9 mouse cellular contexts compared by ENCODE assay signal in genomic region chr11:82035356-82035755, GRCm38 (mm10). TPM values are rescaled to one million over a fixed set of nuclear protein-coding genes. Genes with fewer than 3 reads are reported as not detected.
DNase-seq lines count a peak whose midpoint lies in the region; ATAC-seq lines count a peak whose summit lies in the region.
"Had no signal": no experiment of that assay in that cellular context is flagged by ENCODE, and none has a peak within 500 bp of the region (broad histone marks: within the 10 kb centered on the region; RNA-seq: fewer than 3 reads in every experiment).

Ccl2 (plus strand) TSS chr11:82035571.

- WGBS in hindbrain, embryonic 15.5 days, result 29% methylated on average over 5 of the region's 5 CpGs
- 49% methylated on average over 5 of the region's 5 CpGs for WGBS in hindbrain, embryonic 13.5 days
- 28% methylated on average over 5 of the region's 5 CpGs for WGBS in neural tube, embryonic 15.5 days

- ATAC-seq in hindbrain, embryonic 15.5 days (ENCODE audit: low FRiP score, low read depth), result peak; percentile 74
- ATAC-seq in hindbrain, embryonic 13.5 days (ENCODE audit: low FRiP score), result no peak
- ATAC-seq in neural tube, embryonic 15.5 days (ENCODE audit: low FRiP score), result no peak

- no peak within 1 kb of the TSS for H3K27ac ChIP-seq in hindbrain, embryonic 15.5 days (replicated peaks)
- no peak within 1 kb of the TSS for H3K27ac ChIP-seq in hindbrain, embryonic 13.5 days
- H3K27ac ChIP-seq in neural tube, embryonic 15.5 days (replicated peaks), result 0 out of 2 replicates have a peak within 1 kb of the TSS, but pooled peaks have one; percentile 23
- H3K27ac ChIP-seq: kidney, postnatal 0 days had no signal

- H3K9ac ChIP-seq in hindbrain, embryonic 15.5 days, result no peak within 1 kb of the TSS
- no peak within 1 kb of the TSS for H3K9ac ChIP-seq in hindbrain, embryonic 13.5 days
- no peak within 1 kb of the TSS for H3K9ac ChIP-seq in neural tube, embryonic 15.5 days (replicated peaks)

- H3K27me3 ChIP-seq in hindbrain, embryonic 15.5 days, result no peaks in the 10 kb centered on the region
- H3K27me3 ChIP-seq in hindbrain, embryonic 13.5 days, result no peaks in the 10 kb centered on the region
- no peaks in the 10 kb centered on the region for H3K27me3 ChIP-seq in neural tube, embryonic 15.5 days (replicated peaks)

- H3K9me3 ChIP-seq in hindbrain, embryonic 15.5 days, result no peaks in the 10 kb centered on the region
- no peaks in the 10 kb centered on the region for H3K9me3 ChIP-seq in hindbrain, embryonic 13.5 days
- H3K9me3 ChIP-seq in neural tube, embryonic 15.5 days (replicated peaks), result no peaks in the 10 kb centered on the region

- H3K4me3 ChIP-seq in hindbrain, embryonic 15.5 days, result no peak within 1 kb of the TSS
- no peak within 1 kb of the TSS for H3K4me3 ChIP-seq in hindbrain, embryonic 13.5 days
- no peak within 1 kb of the TSS for H3K4me3 ChIP-seq in neural tube, embryonic 15.5 days (replicated peaks)

- H3K36me3 ChIP-seq in hindbrain, embryonic 15.5 days, result no peaks in the 10 kb centered on the region
- no peaks in the 10 kb centered on the region for H3K36me3 ChIP-seq in hindbrain, embryonic 13.5 days
- H3K36me3 ChIP-seq in neural tube, embryonic 15.5 days, result no peaks in the 10 kb centered on the region

- H3K4me2 ChIP-seq in hindbrain, embryonic 15.5 days, result no peak within 1 kb of the TSS
- no peak within 1 kb of the TSS for H3K4me2 ChIP-seq in hindbrain, embryonic 13.5 days
- H3K4me2 ChIP-seq in neural tube, embryonic 15.5 days, result 0 out of 2 replicates have a peak within 1 kb of the TSS, but pooled peaks have one; percentile 13

- intact Hi-C loops in heart, postnatal 14 days (cut with DNase I), result loop anchor here (5.0 kb wide), 1 partner anchor 38 kb away; no protein-coding TSS in a partner anchor

- peaks cover 15% of the 10 kb centered on the region for H3K4me1 ChIP-seq in hindbrain, embryonic 15.5 days (replicated peaks)
- peaks cover 16% of the 10 kb centered on the region for H3K4me1 ChIP-seq in hindbrain, embryonic 13.5 days (replicated peaks)
- H3K4me1 ChIP-seq in neural tube, embryonic 15.5 days, result peaks cover 32% of the 10 kb centered on the region

- DNase-seq in adrenal gland, postnatal 10 days, result peak; percentile 81
- peak; percentile 29 to 58 for DNase-seq in frontal cortex, adult 2 months (ENCODE audit: extremely low spot score in 1 of 2, low spot score in 1 of 2)
- DNase-seq in heart, postnatal 14 days, result peak; percentile 60 to 78
- peak; percentile 37 to 76 for DNase-seq in left cerebral cortex, adult 9 months (ENCODE audit: low spot score in 2 of 2)
- DNase-seq in T-cell, adult 2 months (ENCODE audit: low spot score), result no peak

RNA-seq across cellular contexts. Expression of gene Ccl2, which starts in this region (rescaled TPM):
- polyA plus RNA-seq in hindbrain, embryonic 15.5 days (2015; fragmentation: Nextera tagmentation; extraction: Ambion mirVana), result 0.73 and 1.4 TPM in 2 replicates
- polyA plus RNA-seq in hindbrain, embryonic 13.5 days (2015; fragmentation: Nextera tagmentation; extraction: Ambion mirVana), result 1.1 and 1.4 TPM in 2 replicates
- total RNA-seq in adrenal gland, postnatal 10 days (2021), result 1 to 10 TPM in 1 of 2 experiments, under 1 TPM in 1; 0.33 to 1.6 TPM
- polyA plus RNA-seq in frontal cortex, adult 2 months (2012; rRNA removed), result 0.30 and 0.36 TPM in 2 replicates
- 1 to 10 TPM; 1.2 to 1.7 TPM for total RNA-seq in heart, postnatal 14 days (2021)
- 1.6 and 2.5 TPM in 2 replicates for polyA plus RNA-seq in neural tube, embryonic 15.5 days (2015; fragmentation: Nextera tagmentation; extraction: Ambion mirVana)

Comparison
In these comparisons a context has a peak if more than half of its experiments do, and no peak if none do; other contexts are left out.
1. Peak in DNase-seq in frontal cortex, adult 2 months; RNA of the gene not detected or under 1 TPM.